Mouse (Mus musculus) megakaryocyte-erythroid progenitor cell, adult 5-6 weeks (primary cell): ENCODE results near the gene Mecom. TPM values are rescaled to one million over a fixed set of nuclear protein-coding genes. Genes with fewer than 3 reads are reported as not detected.

Experiments
- ATAC-seq: replicated peaks from 2 replicates; pipeline ENCODE4 v1.8.0; 2016; ENCODE audit warnings: mild to moderate bottlenecking, inconsistent platforms; ENCODE audit not compliant: severe bottlenecking, poor library complexity, low FRiP score, low TSS enrichment
- total RNA-seq, 2 experiments: library from RNA; stranded (forward) in 1 of 2; stranded (reverse) in 1 of 2; fragments of 200-1000, 215-1000 nt in 1 of 2; fragments of >200 nt in 1 of 2; fragmentation: Nextera tagmentation in 1 of 2; gene quantifications; 2 replicates each; pipeline ENCODE4 v1.2.3; 2014 to 2017

Mecom gene
- total RNA-seq, 2 experiments from 2014 or later = 8.8 TPM; not detected in 1

DNA sequence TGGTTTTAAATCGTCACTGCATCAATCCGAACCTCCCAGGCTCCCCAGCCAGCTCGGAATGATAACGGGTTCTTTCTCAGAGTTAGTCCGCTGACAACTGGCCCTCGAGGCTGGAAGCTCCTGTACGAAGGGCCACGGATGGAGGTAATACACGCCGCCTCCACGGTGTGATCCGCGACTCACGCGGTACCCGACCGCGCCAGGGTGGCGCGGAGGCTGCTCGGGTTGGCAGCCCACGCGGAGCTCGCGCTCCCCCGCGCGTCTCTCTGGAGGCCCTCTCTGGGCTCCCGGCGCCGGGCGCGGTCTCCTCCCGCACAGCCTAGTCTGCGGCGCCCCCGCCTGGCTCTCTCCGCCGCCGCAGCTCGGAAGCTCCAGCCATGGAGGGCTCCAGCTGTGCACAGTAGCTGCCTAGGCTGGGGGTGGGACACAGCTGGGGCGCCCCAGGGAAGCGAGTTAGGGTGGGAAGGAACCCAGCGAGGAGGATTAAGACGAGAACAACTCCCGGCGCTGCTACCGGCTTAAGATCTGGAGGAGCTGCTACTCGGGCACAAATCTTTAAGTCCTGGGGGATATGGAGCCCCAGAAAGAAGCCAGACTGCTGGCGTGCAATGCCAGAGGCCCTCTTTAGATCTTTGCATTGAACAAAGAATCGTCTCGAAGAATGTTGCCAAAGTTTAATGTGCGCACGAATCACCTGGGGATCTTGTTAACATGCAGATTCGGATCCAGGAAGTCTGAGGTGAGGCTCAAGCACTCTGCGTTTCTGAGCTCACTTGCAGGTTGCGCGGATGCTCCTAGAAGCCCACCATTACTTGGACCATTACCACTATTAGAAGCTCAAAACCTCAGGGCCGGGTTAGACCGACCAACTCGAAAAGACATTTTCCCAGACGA is 32.7 kb downstream of the Mecom start:
- ATAC-seq = peak; percentile 56

DNA sequence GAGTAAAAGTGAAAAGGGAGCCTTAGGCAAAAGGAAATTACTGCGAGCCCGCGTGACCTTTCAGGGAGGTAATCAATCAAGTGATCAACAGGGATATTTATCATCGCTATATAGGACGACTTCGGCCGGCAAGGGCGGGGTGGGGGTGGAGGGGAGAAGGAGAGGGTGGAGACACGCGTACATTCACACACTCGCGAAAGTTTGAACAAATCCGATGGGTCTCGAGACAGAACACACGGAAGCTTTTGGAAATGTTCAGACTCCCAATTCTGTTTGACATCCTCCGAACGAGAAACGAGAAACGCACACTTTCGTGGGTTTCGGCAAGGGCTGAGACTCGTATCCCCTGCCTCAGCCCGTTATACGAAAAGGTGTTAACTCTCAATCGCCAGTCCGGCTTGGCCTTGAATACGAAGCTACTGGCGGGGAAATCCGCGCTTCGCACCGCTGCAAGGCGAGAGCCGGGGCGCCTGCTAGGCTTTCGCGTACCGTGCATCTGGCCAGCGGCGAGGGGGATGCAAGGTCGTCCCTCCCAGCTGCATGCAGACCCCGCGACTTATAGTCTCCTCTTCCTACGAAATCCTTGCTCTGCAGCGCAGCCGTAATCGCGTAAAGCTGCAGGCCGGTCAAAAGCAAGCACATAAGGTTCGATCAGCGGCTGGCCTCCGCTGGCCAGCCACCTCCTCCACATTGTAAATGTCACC is 33.6 kb downstream of the Mecom start:
- no peak for ATAC-seq

DNA sequence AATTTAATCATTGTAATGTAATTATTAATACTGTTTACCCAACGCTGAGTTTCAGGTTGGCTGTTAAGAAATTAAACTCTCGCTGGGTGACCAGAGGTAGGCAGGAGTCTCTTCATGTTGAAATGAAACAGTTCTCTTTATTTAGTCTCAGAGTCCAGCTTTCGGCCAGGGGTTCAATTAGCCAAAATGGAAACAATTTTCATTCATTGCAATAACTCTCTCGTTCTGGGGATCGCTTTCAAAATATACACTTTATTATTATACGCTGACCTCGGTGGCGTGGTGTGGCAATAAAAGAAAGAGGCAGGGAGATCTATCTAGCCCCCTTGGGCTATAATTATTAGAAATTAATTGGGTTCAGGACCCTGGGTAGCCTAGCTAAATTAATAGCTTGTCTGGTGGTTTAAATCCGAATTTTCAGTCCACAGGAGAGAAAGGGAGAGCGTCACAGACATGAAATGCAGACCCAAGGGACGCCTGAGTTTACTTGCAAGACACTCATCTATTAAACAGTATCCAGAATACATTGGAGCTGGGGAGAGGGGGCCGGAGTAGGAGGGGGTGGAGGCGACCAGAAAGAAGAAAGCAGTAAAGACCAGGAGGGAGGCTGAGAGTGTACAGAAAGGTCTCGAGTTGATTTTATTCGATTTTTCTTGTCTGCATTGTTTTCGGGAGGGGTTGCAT is 34.4 kb downstream of the Mecom start:
- ATAC-seq = no peak

DNA sequence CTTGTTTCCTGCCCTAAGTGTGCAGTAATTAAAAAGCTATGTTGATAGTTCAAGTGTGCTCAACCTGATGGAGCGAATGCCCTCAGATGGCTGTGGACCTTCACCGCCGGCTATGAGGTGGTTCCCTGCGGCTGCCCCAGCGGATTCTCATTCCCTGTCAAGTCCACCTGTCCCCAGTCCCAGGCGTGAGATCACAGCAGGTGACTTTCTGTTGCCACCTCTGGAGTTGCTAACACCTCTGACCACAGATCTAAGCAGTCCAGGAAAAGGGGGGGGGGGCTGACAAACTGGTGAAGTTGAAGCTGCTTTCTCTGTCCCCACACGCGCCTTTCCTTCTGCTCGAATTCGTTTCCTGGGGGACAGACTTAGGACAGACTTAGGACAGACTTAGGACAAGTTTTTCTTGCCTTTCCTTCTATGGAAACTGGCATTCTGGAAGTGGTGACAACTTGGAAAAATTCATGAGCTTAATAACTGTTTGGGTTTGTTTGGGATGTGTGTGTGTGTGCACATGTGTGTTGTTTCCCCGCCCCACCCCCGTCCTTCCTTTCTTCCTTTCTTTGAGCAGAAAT is 35.3 kb downstream of the Mecom start:
- ATAC-seq = no peak

DNA sequence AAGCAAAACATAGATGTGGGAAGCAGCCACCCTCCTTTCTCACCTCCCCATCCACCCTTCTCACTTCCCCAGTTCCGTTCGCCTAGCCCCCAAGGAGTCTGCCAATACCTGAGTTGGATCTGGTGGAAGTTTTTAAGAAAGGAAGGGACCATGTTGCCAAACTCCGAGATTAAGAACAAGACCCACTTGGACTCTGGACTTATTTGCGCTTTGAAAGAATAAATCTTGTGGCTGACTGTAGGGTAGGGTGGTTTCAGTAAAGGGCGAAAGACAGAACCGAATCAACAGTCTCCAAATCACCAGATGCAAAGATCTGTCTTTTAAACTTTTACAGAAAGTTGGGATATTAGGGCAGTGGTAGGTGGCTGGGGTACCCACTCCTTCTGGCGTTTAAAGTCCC is 36.0 kb downstream of the Mecom start:
- no peak for ATAC-seq

- no peak for ATAC-seq
Observed at GRCm38 (mm10) chr3:30511062-30511640, 36.7 kb downstream of the Mecom start.

DNA sequence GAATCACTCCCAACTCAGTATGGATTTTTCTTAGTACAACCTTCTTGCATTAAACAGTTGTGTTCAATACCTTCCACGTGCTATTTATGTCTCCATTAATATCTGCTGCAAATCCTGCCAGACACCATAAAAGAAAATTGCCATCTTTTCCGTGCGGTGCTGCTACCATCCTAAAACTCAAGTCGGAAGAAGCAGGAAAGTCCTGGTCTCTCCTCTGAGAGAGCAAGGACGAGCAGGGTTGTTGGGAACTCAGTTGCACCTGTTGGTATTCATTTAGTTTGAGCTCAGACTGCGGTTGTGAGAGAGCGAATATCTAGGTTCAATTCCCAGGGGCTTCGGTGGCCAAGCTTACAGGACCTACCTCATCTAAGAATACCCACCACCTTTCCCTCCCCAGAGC is 37.2 kb downstream of the Mecom start:
- no peak for ATAC-seq

DNA sequence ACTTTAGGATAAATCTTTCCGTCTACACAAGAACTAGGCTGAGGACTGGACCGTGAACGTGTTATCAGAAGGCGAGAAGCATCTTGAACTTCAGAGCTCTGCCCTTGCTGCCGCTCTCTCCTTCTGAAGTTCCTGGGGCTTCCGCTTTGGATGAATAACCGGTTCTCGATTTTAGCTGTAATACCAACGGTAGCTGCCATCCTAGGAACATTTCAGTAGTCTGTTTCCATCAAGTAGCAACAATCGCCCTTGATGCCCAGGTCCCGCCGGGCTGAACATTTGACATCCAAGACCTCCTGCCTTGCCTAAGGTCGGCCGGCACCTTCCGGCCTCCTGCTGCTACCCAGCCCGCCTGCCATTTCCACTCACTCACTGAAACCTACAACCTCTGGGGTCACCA is 37.7 kb downstream of the Mecom start:
- ATAC-seq = no peak

GRCm38 (mm10) chr3:30508930-30509910 is 38.6 kb downstream of the Mecom start:
- no peak for ATAC-seq

DNA sequence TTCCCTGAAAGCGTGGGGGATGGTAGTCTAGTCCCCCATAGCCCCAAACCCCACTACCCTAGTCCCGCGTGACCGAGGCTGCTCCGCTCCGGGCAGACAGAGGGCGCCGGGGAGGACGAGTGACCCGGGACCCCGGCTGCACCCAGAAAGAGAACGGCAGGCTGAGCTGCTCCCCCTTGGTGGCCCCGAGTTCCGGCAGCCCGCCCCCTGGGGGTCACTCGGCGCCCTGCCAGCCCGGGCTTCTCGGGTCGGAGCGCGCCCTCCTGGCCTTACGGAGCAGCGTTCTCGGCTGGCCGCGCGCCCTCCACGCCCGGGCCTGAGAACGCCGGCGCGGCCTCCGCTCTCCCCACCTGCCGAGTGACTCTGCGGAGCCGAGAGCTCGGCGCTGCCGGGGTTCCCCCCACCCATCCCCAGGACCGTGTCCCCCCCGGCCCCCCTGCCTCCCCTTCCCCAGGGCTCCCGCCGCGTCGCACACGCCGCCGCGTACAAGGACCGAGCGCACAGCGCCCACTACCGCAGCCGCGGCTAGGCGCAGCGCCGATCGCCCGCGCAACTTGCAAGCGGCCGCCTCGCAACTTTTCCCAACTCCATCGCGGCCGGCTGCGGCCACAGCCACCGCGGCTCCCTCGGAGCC is 39.4 kb downstream of the Mecom start:
- ATAC-seq = 0 out of 2 replicates have a peak, but pooled peaks have one; percentile 32

- no peak for ATAC-seq
Observed at GRCm38 (mm10) chr3:30507576-30508295, 40.1 kb downstream of the Mecom start.

- ATAC-seq = no peak
Observed at GRCm38 (mm10) chr3:30507028-30507575, 40.7 kb downstream of the Mecom start.

DNA sequence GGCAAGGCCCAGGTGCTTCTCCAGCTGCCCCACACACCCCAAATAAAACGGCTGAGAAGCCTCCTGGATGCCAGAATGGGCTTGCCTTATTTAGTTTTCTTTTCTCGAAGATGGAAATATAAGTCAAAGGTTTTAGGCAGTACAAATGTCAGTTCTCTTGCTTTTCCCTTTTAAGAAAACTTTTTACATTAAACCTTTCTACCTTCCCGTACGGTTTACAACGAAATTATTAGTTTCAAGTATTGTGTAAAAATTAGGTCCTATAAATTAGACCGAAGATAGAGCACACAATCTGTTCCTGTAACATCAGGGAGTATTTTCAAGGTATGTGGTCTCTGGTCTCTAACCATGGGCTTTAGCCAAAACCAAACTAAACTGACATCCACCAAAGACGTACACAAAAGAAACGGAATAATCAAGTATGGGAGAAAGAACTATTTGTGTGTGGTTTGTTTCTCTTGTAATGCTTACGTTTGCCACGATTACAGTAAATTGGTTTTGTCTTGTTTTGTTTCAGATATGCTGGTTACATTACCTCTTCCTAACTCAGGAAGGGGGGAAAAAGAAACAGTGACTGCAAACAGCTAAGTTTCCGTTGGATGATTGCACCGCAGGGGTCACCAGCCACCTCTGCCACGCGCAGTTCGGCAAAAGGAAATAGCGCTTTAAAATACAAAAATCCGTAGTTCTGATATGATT is 41.3 kb downstream of the Mecom start:
- no peak for ATAC-seq

- ATAC-seq = no peak
Observed at GRCm38 (mm10) chr3:30505741-30506251, 42.0 kb downstream of the Mecom start.

DNA sequence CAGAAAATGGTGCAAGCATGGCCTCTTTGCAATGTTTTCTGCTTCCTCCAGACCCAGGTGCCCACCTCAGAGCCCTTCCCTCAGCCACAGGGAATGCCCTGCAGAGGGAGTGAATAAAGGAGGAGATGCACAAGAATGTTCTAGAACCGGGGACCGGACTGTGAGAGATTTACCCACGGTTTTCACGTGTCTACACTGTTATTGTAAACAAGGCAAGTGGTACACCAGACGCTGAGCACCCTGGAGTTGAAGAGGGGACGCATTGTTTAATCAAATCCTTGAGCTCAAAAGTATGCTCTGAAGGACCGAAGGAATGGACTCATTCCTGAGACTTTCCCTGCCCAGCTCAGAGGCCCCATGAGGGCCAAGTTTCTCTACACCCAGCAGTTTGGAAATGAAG is 43.2 kb downstream of the Mecom start:
- ATAC-seq = no peak

DNA sequence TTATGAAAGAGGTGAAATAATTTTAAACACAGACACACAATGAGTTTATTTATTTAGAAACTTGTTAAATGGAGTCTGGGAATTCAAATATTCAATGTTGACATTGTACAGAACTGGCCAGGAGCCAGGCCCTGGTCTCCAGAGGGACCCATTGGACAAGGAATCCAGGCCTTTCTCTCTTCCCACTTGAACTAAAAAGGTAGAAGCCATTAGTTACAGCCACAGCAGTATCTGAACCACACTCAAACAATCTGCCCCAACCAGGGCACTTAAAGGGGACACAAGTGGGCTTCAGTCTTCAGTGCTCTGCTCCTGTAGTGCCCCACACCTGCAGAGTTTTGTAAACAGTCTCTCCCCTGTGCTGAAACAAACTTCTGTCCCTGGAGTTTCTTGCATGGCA is 44.0 kb downstream of the Mecom start:
- ATAC-seq = no peak
